Mouse (Mus musculus) frontal cortex, postnatal 36 days (tissue): ENCODE results near the gene Mthfd1l.
"Not testable (repeated sequence)": the region's sequence is repeated elsewhere in the genome, so short reads cannot be mapped to it uniquely, and the experiment has no call there.

Experiments used
- DNase-seq, 2 experiments: peaks; one replicate each; pipeline ENCODE4 v3.0.0; 2022; ENCODE audit warnings: low spot score in 2 of 2

The Mthfd1l gene

DNA sequence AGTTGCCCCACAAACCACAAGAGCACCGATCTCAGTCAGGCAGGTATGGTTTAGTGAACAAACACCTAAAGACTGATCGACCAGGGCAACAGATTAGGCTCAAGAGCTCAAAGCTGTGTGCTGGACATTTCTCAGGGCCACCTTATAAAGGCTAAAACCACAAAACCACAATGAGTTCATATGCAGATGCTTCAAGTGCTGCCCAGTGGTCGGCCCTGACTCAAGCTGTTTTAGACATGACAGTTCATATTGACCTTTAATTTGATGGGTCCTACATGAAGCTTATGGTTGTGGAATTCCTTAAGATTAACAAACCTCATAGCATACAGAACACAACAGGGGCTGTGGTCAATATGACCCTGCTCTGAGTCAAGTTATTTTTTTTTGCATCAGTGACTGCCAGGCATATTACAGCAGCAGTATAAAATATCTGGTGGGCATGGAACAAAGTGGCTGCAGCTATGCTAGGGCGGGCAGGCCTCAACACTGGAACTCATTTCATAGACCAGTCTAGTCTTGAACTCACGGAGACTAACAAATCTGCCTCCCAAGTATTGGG is 227.7 kb downstream of the Mthfd1l start:
- DNase-seq = no peak

DNA sequence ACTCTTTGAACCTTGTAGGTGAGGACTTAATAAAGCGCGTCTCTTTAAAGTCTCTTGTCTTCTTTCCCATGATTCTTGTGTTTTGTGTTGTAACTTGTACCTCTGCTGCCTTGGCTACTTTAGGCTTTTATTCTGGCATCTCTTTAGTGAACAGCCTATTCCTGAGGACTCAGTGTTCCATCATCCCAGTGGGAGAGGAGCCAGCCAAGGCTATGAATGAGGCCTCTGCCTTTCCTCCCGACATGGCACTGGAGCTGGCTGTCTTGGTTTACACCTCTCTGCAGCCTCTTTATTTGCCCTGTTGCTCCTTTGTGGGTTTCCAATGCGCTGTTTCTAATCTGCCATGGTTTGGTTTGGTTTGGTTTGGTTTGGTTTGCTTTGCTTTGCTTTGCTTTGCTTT is 228.2 kb downstream of the Mthfd1l start:
- DNase-seq = no peak

DNA sequence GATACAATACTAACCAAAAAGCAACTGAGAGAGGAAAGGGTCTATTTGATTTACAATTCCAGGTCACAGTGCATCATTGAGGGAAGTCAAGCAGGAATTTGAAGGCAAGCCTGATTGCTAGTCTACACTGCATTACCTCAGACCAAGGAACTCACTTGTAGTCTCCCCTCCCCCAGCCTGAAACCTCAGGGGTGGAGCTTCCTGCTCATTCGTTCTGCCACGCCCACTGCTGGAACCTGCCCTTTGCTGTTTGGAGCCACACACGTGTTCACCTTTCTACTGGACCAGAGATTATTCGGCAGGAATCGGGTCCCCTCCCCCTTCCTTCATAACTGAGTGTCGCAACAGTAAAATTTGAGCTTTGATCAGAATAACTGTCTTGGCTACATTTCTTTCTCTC is 230.7 kb downstream of the Mthfd1l start:
- DNase-seq = not testable (repeated sequence)

DNA sequence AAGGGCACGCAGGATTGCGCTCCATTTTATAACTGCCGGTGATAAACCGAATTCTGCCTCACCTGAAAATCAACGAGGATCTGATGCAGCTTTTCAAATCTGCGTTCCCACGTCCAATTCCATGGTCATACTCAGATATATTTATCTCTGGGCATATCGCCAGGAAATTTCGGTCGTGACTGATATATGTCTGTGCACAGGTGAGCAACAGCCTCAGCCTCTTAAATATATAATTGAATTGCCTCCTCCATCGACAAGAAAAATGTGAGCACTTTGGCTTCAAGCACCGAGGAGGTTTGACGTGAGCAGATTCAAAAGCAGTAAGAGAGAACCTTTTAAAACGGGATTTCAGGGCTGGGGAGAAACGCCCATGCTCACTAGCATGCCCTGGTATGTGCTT is 236.1 kb downstream of the Mthfd1l start:
- DNase-seq = no peak

DNA sequence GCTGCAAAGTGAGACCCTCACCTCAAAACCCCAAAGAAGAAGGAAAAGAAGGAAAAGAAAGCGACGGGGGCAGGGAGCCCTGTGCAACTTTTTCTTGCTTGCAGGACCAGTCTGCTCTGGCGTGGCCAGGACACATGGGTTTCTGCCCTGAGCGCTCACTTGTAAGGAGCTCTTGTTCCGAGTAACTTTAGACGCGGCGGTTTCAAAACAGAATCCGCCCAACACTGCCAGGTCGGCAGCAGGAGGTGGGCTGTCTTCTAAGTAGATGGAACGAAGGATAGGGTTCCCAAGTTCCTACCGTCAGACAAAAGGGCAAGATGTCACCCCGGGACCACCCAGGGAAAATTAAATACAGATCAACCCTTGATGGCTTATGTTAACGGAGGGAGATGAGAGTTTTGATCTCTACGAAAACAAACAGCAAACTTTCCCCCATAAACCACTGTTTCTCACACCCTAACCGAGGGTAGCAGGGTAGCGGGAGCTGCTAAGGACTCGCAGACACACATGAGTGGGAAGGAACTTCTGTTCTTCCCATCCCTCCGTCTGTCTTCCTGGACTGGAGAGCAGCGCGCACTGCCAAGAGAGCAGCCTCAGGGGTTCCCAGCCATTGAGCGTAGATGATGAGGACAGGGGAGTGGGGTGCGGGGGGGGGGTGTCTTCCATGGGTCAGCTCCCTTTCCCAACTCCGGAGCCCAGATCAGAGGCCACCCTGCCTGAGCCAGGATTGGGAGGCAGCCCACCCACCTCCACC is 237.6 kb downstream of the Mthfd1l start:
- peak; percentile 4 to 16 for DNase-seq

DNA sequence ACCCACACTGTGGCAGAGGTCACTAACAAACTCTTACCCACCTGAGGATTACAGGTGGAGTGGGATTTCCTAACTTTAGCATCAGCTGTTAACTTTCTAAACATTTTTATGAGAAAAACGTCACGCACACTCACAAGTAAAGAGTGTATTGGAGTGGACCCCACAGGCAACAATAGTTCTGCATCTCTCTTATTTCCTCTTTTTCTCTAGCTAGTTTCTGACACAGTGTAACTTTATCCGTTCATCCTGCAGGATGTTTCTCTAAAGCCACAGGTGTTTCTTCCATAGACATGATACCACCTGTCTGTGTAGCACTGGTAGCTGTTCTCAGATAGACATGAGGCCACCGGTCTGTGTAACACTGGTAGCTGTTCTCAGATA is 238.1 kb downstream of the Mthfd1l start:
- no peak for DNase-seq
